Mouse (Mus musculus): ENCODE data around the gene Vcl.

Gene Vcl

DNA sequence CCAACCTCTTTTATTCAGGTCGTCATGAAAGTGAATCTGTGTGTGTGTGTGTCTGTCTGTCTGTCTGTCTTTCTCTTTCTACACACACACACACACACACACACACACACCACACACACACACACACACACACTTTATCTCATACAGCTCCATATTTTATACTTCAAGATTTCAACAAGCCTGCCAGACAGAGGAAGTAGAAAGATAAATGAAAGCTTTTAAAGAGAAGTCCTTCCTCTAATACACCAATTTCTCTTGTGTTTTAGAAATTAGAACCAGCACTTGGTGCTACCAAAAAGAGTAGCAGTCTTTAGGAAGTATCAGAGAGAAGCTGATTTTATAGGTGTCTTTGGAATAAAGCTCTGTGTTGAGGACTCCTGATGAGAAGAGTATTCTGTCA lies 9.7 kb downstream of the Vcl start:
- no peak for DNase-seq (ENCODE audit: low spot score)

- DNase-seq (ENCODE audit: low spot score): no peak
Measured at GRCm38 (mm10) chr14:20945296-20945695, 16.1 kb downstream of the Vcl start.

DNA sequence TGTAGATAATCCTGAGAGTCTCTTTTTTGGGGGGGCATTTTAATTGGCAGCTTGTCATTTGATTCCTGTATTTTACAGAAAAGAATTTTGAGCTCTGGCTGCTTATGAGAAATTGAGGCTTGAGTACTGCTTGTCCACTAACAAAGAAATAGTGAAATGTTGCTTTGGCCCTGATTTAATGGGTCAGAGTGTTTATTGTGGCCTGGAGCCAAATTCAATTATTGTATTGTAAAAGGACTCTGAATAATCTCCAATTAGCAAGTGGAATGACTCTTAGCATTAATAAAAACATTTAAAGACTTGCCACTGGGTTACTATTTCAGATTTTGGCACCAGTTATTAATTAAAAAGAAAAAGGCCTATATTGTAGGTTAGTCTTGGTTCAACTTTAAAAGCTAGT lies 26.8 kb downstream of the Vcl start:
- no peak for DNase-seq (ENCODE audit: low spot score)

DNA sequence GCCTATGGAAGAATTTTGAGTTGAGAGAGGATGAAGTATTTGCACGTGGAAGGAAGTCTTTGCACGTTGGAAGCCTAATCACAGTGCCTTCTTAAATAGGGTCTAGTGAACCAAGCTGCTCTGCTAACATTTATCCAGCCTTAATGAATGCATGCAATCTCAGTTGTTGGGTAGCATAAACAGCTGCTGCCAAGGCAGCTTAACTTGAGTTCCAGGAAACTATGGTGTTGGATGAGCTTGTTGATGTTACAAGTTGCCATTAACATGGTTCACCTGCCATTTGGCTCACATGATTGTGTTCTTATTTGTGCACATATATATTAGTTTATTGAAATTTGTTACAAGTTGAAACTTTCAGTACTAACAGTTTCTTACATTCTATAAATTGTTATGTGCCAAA lies 29.8 kb downstream of the Vcl start:
- DNase-seq (ENCODE audit: low spot score): no peak

GRCm38 (mm10) chr14:20962466-20962865 lies 33.3 kb downstream of the Vcl start:
- no peak for DNase-seq (ENCODE audit: low spot score)

DNA sequence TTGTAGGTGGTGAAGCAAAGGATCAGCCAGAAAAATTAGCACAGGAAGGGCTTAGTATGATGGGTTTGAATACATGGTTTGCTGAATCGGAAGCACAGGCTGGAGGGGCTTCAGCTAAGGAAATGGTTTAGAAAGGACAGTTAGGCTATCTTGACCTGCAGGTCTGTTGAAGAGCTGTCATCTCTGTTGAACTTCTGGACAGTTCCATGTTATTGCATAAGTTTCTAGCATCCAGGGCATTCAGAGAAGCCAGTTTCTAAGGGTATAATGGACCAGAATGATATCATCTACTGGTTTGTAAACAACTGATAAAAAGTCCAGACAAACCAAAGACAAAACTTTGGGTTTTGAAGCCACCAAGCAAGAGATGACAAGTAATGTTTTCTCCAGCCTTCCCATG lies 33.7 kb downstream of the Vcl start:
- DNase-seq (ENCODE audit: low spot score): no peak

GRCm38 (mm10) chr14:20963863-20964262 lies 34.7 kb downstream of the Vcl start:
- no peak for DNase-seq (ENCODE audit: low spot score)

GRCm38 (mm10) chr14:20964285-20964684 lies 35.1 kb downstream of the Vcl start:
- no peak for DNase-seq (ENCODE audit: low spot score)

DNA sequence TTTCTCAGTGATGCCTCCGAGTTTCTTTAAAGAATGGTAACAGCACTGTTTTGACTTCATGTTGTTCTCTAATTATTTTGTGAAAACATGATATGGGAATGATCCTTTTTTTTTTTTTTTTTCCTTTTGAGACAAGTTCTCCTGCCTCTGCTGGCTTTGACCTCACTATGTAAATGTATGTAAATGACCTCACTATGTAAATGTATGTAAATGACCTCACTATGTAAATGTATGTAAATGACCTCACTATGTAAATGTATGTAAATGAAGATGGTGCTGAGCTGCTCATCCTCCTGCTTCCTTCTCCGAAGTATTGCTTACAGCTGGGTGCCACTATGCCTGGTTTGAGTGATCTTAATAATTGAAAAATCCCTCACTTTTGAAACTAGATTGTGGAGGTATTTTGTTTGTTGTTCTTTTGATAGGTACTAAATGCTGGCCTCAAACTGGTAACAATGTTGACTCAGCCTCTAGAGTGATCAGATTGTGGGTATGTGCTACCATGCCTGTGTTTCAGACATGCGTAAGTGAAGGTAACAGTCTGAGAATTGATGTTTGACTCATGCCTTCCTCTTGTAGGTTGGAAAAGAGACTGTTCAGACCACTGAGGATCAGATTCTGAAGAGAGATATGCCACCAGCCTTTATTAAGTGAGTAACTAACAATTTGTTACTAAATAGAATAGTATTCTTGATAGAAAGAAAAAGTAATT lies 37.9 kb downstream of the Vcl start:
- DNase-seq (ENCODE audit: low spot score): no peak

DNA sequence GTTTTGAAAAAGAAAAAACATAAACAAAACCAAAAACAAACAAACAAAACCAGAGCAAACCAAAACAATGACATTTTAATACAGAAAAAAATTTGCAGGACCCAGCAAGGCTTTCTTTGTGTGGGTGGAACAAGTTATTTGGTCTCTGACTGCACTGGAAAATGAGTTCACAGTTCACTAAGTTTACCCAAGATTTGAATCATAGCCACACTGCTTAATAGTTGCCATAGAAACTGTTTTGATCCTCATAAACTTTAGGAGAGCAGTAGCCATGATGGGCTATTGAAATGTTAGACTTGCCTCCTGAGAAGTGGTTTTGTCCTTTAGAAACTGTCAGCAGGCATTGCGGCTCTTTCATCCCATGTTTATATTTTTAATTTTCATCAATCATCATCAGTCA lies 39.9 kb downstream of the Vcl start:
- no peak for DNase-seq (ENCODE audit: low spot score)

DNA sequence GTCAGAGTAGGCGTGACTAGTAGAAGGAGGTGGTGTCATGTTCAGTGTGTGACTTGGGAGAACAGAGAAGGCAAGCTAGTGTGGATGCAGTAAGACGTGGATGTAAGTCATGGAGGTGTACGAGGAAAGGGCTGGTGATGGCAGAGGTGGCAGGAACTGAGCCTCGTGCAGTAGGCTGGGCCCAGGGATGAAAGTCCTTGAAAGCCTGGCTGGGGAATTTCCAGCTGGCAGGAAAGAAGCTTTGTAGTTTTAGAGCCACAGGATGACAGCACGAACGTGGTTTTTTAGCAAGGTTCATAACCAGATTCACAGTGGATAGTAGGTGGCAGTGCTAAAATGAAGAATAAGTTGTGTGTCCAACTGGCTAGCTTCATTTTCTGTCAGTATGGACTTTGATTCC lies 41.2 kb downstream of the Vcl start:
- no peak for DNase-seq (ENCODE audit: low spot score)

DNA sequence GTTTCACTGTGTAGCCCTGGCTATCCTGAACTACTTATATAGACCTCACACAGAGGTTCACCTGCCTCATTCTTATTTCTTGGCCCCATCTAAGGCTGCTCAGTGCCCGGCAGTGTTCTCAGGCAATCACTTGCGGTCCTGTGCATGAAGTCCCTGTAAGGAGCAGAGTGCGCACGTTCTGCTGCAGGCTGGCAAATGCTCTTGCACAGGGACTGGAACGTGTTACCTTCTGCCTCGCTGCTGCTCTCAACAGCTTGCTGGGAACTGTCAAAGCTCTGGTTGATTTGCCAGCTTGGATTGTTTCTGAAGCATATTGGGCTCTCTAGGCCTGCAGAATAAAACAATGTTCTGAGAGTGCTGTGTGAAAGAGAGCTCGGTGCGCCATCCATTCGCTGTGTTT lies 41.7 kb downstream of the Vcl start:
- no peak for DNase-seq (ENCODE audit: low spot score)

GRCm38 (mm10) chr14:20973821-20974220 lies 44.6 kb downstream of the Vcl start:
- DNase-seq (ENCODE audit: low spot score): no peak

DNA sequence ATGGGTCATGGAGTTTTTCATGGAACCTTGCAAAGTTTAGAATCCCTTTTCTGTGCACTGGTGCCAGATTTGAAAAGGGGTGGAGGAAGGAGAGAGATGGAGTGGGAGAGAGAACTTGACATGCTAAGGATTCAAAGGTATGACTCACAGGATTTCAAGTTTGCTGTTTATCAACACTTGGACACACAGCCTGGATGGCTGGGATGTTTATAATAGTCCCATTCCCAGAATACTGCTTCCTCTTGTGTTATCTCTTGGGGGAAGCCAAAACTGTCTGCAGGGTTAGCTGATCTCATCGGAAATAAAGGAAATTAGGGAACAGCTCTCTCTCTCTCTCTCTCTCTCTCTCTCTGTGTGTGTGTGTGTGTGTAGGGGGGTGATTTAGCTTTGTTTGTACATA lies 47.5 kb downstream of the Vcl start:
- DNase-seq (ENCODE audit: low spot score): no peak

GRCm38 (mm10) chr14:20977726-20978125 lies 48.5 kb downstream of the Vcl start:
- DNase-seq (ENCODE audit: low spot score): no peak

DNA sequence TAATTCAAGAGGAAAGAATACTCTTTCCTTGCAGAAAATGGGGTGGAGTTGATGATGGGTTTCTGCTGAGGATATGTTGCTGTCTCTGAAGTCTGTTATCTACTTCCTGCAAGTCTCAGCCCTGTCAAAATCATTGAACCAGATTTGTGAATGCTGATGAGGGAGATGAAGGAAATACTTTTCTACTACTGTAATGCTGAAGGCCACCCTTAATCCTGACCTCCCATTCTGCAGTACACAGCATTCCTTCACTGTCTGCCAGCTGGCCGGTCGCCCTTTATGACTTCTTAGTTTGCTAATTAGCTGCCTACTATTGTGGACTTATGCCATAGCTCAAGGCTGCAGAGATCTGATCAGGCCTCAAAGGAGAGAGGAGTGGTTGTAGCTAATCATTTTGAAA lies 54.6 kb downstream of the Vcl start:
- DNase-seq (ENCODE audit: low spot score): peak; percentile 73

- DNase-seq (ENCODE audit: low spot score): no peak
Measured at GRCm38 (mm10) chr14:20985482-20985881, 56.3 kb downstream of the Vcl start.

- no peak for DNase-seq (ENCODE audit: low spot score)
Measured at GRCm38 (mm10) chr14:20991492-20991891, 62.3 kb downstream of the Vcl start.

- DNase-seq (ENCODE audit: low spot score): no peak
Measured at GRCm38 (mm10) chr14:20993067-20993691, 64.0 kb downstream of the Vcl start.

GRCm38 (mm10) chr14:20994475-20994874 lies 65.3 kb downstream of the Vcl start:
- DNase-seq (ENCODE audit: low spot score): no peak

- DNase-seq (ENCODE audit: low spot score): no peak
Measured at GRCm38 (mm10) chr14:20995497-20995896, 66.3 kb downstream of the Vcl start.

- DNase-seq (ENCODE audit: low spot score): no peak
Measured at GRCm38 (mm10) chr14:20996361-20996760, 67.2 kb downstream of the Vcl start.

- DNase-seq (ENCODE audit: low spot score): no peak
Measured at GRCm38 (mm10) chr14:20997548-20997947, 68.3 kb downstream of the Vcl start.

DNA sequence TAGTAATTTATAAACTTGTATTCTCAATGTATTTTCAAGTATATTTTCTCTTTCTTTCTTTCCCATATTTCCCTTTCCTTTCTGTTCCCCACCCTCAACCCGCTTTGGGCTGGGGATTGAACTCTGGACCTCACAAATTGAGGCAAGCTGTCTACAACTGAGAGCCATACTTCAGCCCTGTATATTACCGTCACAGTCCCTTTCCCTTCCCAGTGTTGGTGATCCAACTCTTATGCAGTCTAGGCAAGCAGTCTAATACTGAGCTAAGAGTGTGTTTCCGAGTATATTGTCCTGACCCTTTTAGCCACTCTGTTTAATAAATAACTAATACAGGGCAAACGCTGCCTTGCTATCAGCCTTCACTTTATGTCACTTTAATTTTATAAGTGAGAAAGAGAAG lies 70.4 kb downstream of the Vcl start:
- no peak for DNase-seq (ENCODE audit: low spot score)
